Mouse (Mus musculus) liver, embryonic 16.5 days (tissue): ENCODE data around the gene Lamc3. TPM values are rescaled to one million over a fixed set of nuclear protein-coding genes. Genes with fewer than 3 reads are reported as not detected.

Experiments
- ATAC-seq: fragments of 200-750 bp; cut with Nextera tagmentation; 2 replicates; pipeline ENCODE4 v1.8.0; 2017; ENCODE audit warnings: low read depth, mild to moderate bottlenecking, moderate number of reproducible peaks, moderate library complexity
- H3K27ac ChIP-seq: fragments of 300-500 bp; sonication (generic); 2 replicates; pipeline ENCODE4 v1.5.1; 2014; ENCODE audit warnings: mild to moderate bottlenecking, low read length
- H3K27me3 ChIP-seq: fragments of 300-500 bp; sonication (generic); 2 replicates; pipeline ENCODE4 v1.6.1; 2014; ENCODE audit warnings: low read depth, low read length, mixed read lengths; ENCODE audit not compliant: control insufficient read depth, insufficient read depth
- H3K36me3 ChIP-seq: fragments of 300-500 bp; sonication (generic); 2 replicates; pipeline ENCODE4 v1.6.1; 2014; ENCODE audit warnings: mild to moderate bottlenecking; ENCODE audit not compliant: control insufficient read depth, insufficient read depth
- H3K4me1 ChIP-seq: fragments of 300-500 bp; sonication (generic); 2 replicates; pipeline ENCODE4 v1.6.1; 2014; ENCODE audit warnings: low read depth, low read length, mixed read lengths; ENCODE audit not compliant: control insufficient read depth
- H3K4me2 ChIP-seq: fragments of 300-500 bp; sonication (generic); 2 replicates; pipeline ENCODE4 v1.6.1; 2014; ENCODE audit warnings: low read depth, low read length, mixed read lengths
- H3K4me3 ChIP-seq: fragments of 300-500 bp; sonication (generic); 2 replicates; pipeline ENCODE4 v1.5.1; 2014; ENCODE audit warnings: low read depth, mild to moderate bottlenecking, low read length
- H3K9ac ChIP-seq: fragments of 300-500 bp; sonication (generic); 2 replicates; pipeline ENCODE4 v1.6.1; 2014; ENCODE audit warnings: low read depth, low read length
- H3K9me3 ChIP-seq: fragments of 300-500 bp; sonication (generic); replicated peaks from 2 replicates; pipeline ENCODE4 v1.6.1; 2016; ENCODE audit warnings: low read length; ENCODE audit not compliant: control insufficient read depth
- WGBS: fragments of 180-500 bp; shearing (Covaris S2); extraction: QIAGEN DNeasy Blood & Tissue Kit; methylation state at CpG from one replicate; pipeline ENCODE4 v1.1.7; 2014; ENCODE audit not compliant: insufficient replicate concordance; 5-methylcytosine and 5-hydroxymethylcytosine counted together
- polyA plus RNA-seq: library from polyadenylated mRNA; unstranded; fragments of >200 nt; fragmentation: Nextera tagmentation; extraction: Ambion mirVana; gene quantifications from 2 replicates; pipeline ENCODE4 v1.2.1, GENCODE M21; 2015

The Lamc3 gene
- polyA plus RNA-seq, result 0.04 and 0.15 TPM in 2 replicates

DNA sequence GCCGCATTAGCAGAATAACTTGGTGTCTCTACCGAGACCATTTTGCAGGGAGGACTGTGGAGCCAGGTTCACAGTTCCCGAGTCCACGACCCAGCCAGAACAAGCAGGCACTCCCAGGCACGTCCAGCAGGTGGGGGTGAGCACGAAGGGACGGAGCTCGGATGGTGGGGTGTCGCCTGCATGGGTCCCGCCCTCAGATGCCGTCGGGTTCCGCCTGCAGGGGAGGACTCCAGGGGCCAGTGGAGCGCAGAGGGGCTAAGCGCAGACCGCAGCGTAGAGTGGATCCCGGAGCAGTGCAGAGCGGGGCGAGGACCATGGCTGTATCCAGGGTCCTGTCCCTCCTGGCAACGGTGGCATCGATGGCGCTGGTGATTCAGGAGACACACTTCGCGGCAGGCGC lies at the start of gene Lamc3:
Gene Lamc3, plus strand, starts transcription at position 262 of the 400 bp plus-strand sequence.
- no peaks in the 10 kb centered on the region for H3K4me1 ChIP-seq
- no peaks in the 10 kb centered on the region for H3K36me3 ChIP-seq
- H3K4me3 ChIP-seq, result no peak within 1 kb of the TSS
- 6% methylated on average over 26 of the region's 26 CpGs for WGBS
- ATAC-seq, result peak; percentile 48
- H3K27ac ChIP-seq, result no peak within 1 kb of the TSS
- no peaks in the 10 kb centered on the region for H3K9me3 ChIP-seq
- peaks cover 31% of the 10 kb centered on the region for H3K27me3 ChIP-seq
- H3K4me2 ChIP-seq, result peak within 1 kb of the TSS; percentile 19; the same call in 1 of the 2 replicates
- H3K9ac ChIP-seq, result no peak within 1 kb of the TSS

DNA sequence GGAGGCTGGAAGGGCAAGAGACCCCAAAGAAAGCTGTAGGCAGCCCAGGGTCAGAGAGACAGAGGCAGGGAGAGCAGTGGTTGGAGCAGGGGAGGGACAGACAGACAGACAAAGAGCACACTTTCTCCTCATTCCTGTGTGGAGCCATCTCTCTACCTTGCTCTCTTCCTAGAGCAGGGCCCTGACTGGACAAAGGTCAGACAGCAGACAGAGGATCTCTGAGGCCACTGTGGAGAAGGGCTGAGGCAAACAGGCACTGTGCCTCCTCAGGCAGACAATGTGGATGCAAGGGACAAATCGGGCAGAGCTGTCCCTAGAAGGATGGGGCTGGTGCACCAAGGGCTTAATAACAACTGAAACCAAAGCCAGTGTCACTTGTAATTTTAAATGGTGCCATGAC lies 48.2 kb upstream of the Lamc3 start:
- Histone ChIP-seq H3K4me1 (no peaks in the 10 kb centered on the region), H3K9ac (no peak overlapping the region), H3K36me3 (no peaks in the 10 kb centered on the region), H3K4me2 (no peak overlapping the region), H3K9me3 (no peaks in the 10 kb centered on the region), H3K27me3 (peaks cover 9% of the 10 kb centered on the region), H3K27ac (no peak overlapping the region), H3K4me3 (no peak overlapping the region)
- ATAC-seq, result no peak
- 54% methylated on average over 1 of the region's 1 CpGs for WGBS

DNA sequence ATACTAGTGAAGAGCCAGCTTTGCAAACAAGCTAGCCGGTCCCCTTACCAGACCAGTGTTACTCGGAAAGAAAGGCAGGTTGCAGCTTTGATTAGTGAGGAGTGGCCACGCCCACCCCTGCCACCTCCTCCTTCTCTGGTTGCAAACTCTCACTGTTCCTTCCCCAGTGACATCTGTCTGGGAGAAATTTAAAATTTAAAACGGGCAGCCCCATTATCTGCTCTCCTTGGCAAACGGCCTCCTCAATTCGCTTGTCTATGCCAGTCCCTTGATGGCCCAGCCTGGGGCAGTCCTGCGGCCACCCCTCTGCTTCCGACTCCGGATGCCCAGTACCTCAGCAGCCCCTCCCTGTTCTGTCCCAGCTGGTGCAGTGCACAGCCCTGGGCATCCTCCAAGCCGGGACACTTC lies 42.4 kb upstream of the Lamc3 start:
- H3K9me3 ChIP-seq, result no peaks in the 10 kb centered on the region
- ATAC-seq, result no peak
- H3K27me3 ChIP-seq, result peaks cover 44% of the 10 kb centered on the region
- H3K36me3 ChIP-seq, result no peaks in the 10 kb centered on the region
- H3K4me1 ChIP-seq, result peaks cover 8% of the 10 kb centered on the region
- H3K27ac ChIP-seq, result no peak overlapping the region
- no peak overlapping the region for H3K9ac ChIP-seq
- H3K4me3 ChIP-seq, result no peak overlapping the region
- 9% methylated on average over 10 of the region's 10 CpGs for WGBS
- no peak overlapping the region for H3K4me2 ChIP-seq

DNA sequence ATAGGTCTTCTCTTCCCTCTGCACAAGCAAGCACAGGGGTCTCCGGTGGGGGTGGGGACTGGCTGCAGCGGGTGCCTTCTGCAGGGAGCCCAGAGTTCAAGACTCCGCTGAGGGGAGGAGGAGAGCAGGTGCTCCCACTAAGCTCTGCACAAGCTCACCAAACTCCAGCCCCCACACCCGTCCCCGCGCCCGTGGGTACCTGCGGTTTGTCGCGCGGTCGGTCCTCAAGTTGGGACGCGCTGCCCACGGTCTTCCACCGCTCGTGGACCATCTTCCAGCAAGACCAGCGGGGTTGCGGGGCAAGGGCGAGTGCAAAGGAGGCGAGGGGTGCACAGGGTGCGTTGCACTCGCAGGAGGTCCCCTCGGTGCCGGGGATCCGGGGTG lies 41.6 kb upstream of the Lamc3 start:
- H3K9me3 ChIP-seq, result no peaks in the 10 kb centered on the region
- peaks cover 44% of the 10 kb centered on the region for H3K27me3 ChIP-seq
- H3K4me1 ChIP-seq, result peaks cover 8% of the 10 kb centered on the region
- H3K9ac ChIP-seq, result no peak overlapping the region; the same call in 1 of the 2 replicates
- no peak overlapping the region for H3K27ac ChIP-seq
- H3K36me3 ChIP-seq, result no peaks in the 10 kb centered on the region
- H3K4me3 ChIP-seq, result peak overlapping the region; percentile 48
- H3K4me2 ChIP-seq, result peak overlapping the region; percentile 64
- 3% methylated on average over 22 of the region's 26 CpGs for WGBS
- ATAC-seq, result no peak

DNA sequence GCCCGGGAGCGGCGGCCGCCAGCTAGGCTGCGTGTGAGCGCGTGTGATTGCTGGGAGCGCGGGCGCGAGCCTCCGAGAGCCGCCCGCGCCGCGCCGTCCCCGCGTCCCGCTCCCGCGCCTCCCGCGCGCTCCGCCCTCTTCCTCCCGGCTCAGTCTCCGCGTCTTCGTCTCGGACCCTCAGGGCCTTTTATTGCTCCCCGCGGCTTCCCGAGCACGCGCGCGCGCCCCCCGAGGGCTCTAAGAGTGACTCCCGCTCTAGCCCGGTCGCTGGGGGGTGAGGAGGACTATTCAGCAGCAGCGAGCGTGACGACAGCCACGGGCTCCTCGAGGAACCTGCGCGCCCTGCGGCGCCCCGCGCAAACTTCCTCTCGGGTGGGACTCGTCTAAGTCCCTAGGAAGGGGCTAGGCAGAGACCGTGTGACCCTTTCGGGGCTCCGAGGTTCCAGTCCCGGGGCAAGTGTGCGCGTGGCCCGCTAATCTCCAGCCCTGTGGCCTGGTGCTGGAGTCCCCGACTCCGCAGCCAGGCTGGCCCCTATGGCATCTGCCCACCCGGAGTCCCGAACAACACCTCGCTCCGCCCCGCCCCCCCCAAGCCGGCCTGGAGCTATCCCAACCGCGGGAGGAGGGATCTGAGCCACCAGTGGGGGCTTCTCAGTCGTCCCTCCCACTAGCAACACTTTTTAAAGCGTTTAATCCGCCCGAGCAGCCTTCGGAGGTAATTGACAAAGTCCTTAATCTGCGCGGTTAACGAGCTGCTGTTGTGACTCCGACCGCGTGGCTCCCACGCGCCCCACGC lies 41.0 kb upstream of the Lamc3 start, which contains the start of gene Fibcd1:
Gene Fibcd1, minus strand, starts transcription at position 110 of the 796 bp plus-strand sequence.
- no peaks in the 10 kb centered on the region for H3K36me3 ChIP-seq
- WGBS, result under 1% methylated on average over 81 of the region's 88 CpGs
- H3K27ac ChIP-seq, result no peak within 1 kb of the TSS
- no peak for ATAC-seq
- H3K9ac ChIP-seq, result no peak within 1 kb of the TSS; the same call in 1 of the 2 replicates
- peaks cover 44% of the 10 kb centered on the region for H3K27me3 ChIP-seq
- peak within 1 kb of the TSS; percentile 64 for H3K4me2 ChIP-seq
- no peaks in the 10 kb centered on the region for H3K9me3 ChIP-seq
- peak within 1 kb of the TSS; percentile 48 for H3K4me3 ChIP-seq
- H3K4me1 ChIP-seq, result peaks cover 9% of the 10 kb centered on the region

DNA sequence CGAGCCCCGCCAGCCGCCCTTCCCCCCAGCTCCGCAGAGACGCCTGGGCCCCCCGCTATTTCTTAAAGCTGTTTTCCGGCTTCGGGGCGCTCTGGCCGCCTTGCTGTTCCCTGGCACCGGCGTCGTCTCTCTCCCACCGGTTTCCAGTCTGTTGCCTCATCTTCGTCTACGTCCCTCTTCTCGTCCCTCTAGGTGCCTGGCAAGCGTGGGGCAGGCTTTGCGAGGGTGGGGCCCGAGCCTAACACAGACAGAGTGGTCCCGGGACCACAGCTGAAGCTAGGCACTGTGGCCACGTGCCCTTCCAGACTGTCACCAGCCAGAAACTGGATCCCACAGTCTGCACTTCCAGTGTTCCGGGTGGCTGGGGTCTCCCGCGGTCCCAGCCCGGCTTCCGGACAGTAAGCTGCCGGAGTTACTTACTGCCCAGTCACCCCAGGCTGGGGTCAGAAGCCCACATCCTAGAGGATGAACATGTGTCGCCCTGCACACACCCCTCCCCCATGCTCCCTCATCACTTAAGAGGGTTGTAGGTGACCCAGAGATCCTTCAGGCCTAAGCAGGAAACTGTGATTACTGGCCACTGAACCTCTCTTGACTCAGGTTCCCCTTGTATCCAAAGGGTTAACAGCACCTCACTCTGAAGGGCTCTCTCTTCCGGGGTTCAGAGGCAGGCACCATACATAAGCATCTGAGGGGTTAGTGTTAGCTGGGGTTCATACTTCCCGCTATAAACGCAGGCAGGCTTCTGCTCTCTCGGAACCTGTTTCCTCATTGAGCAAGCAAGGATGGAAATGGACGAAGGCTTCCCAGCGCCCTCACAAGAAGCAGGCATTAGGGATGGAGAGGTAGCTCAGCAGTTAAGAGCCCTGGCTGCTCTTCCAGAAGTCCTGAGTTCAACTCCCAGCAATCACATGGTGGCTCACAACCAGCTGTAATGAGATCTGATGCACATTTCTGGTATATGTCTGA lies 40.1 kb upstream of the Lamc3 start:
- 5% methylated on average over 35 of the region's 35 CpGs for WGBS
- H3K36me3 ChIP-seq, result no peaks in the 10 kb centered on the region
- H3K27ac ChIP-seq, result no peak overlapping the region
- H3K4me1 ChIP-seq, result peaks cover 15% of the 10 kb centered on the region
- H3K4me2 ChIP-seq, result peak overlapping the region; percentile 64
- no peaks in the 10 kb centered on the region for H3K9me3 ChIP-seq
- H3K27me3 ChIP-seq, result peaks cover 44% of the 10 kb centered on the region
- no peak for ATAC-seq
- peak overlapping the region; percentile 48; the same call in 1 of the 2 replicates for H3K4me3 ChIP-seq
- H3K9ac ChIP-seq, result no peak overlapping the region; the same call in 1 of the 2 replicates

DNA sequence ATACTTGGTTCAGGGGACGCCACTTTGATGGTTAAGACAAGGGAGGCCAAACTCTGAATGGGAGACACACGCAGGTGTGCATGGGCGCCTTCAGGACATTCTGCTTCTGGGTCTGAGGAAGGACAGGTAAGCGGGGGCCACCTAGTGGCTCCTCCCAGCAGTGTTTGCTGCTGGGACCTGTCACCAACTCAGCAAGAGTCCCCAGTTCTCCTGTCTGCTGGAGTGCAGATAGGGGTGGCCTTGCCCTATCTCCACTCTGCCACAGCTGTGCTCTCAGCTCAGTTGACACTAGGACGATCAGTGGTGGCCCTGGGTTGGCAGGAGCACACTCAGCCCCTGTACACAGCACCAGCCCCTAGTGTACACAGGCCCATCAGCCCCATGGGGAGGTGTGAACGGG lies 39.2 kb upstream of the Lamc3 start:
- WGBS, result 8% methylated on average over 6 of the region's 6 CpGs

DNA sequence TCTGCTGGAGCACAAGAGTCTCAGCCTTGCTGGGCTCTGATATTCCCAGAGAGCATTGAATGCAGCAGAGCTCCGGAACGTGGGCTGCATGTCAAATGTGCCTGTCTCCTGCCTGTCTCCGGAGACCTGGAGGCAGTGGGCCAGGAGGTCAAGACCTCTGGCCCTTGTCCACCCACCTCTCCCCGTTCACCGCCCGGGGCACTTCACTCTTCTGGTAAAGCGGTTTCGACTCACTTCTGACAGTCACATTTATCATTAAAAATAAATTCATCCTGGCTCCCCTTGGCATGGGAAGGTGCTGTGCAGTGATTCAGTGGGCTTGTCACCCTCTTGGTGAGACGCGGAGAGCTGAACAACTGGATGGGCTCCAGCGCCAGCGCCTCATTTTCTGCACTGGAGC lies 37.0 kb upstream of the Lamc3 start:
- Histone ChIP-seq H3K9ac (no peak overlapping the region), H3K4me2 (no peak overlapping the region), H3K4me1 (peaks cover 18% of the 10 kb centered on the region), H3K9me3 (no peaks in the 10 kb centered on the region), H3K4me3 (no peak overlapping the region), H3K36me3 (no peaks in the 10 kb centered on the region), H3K27me3 (peaks cover 23% of the 10 kb centered on the region), H3K27ac (no peak overlapping the region)
- WGBS, result 65% methylated on average over 12 of the region's 12 CpGs
- peak; percentile 69 for ATAC-seq

More for the DNA sequence above, 39.2 kb upstream of the Lamc3 start:
- Histone ChIP-seq H3K9ac (no peak overlapping the region), H3K4me1 (peaks cover 15% of the 10 kb centered on the region), H3K36me3 (no peaks in the 10 kb centered on the region), H3K27me3 (peaks cover 44% of the 10 kb centered on the region), H3K4me3 (no peak overlapping the region), H3K27ac (no peak overlapping the region), H3K9me3 (no peaks in the 10 kb centered on the region), H3K4me2 (no peak overlapping the region)
- peak; percentile 25; the same call in 1 of the 2 replicates for ATAC-seq
